Mouse (Mus musculus) kidney, adult 2 months (tissue): ENCODE results near the gene Trove2. TPM values are rescaled to one million over a fixed set of nuclear protein-coding genes. Genes with fewer than 3 reads are reported as not detected.
A peak's percentile ranks its signal among the peaks of the same experiment; 100 is the strongest.

ENCODE experiments used
- DNase-seq: peaks from one replicate; pipeline ENCODE4 v3.0.0; 2021
- H3K27ac ChIP-seq: fragments of 200-500 bp; 2 replicates; pipeline ENCODE4 v1.5.1; 2012; ENCODE audit warnings: low read depth, low read length, control low read depth, inconsistent platforms; ENCODE audit not compliant: insufficient read depth
- H3K27me3 ChIP-seq: fragments of 200-500 bp; replicated peaks from 2 replicates; pipeline ENCODE4 v1.6.1; 2012; ENCODE audit warnings: mild to moderate bottlenecking, moderate library complexity, low read length, inconsistent platforms; ENCODE audit not compliant: control insufficient read depth, insufficient read depth
- H3K36me3 ChIP-seq: fragments of 200-500 bp; 2 replicates; pipeline ENCODE4 v1.6.1; 2012; ENCODE audit warnings: mild to moderate bottlenecking, moderate library complexity, low read length, inconsistent platforms; ENCODE audit not compliant: control insufficient read depth, insufficient read depth
- H3K4me1 ChIP-seq: fragments of 200-500 bp; 2 replicates; pipeline ENCODE4 v1.6.1; 2011; ENCODE audit warnings: low read length; ENCODE audit not compliant: control insufficient read depth, insufficient read depth
- H3K4me3 ChIP-seq: fragments of 200-500 bp; 2 replicates; pipeline ENCODE4 v1.5.1; 2011; ENCODE audit warnings: mild to moderate bottlenecking, low read depth, low read length, control low read depth; ENCODE audit not compliant: insufficient read depth
- CTCF ChIP-seq: fragments of 200-500 bp; conservative IDR thresholded peaks from 2 replicates; pipeline ENCODE4 v1.5.1; 2011; ENCODE audit warnings: low read depth, mild to moderate bottlenecking, control low read depth, low read length, moderate library complexity, mixed read lengths; ENCODE audit not compliant: insufficient read depth, insufficient read length
- POLR2A ChIP-seq: fragments of 200-500 bp; IDR thresholded peaks from one replicate; pipeline ENCODE4 v1.6.1; 2011; ENCODE audit warnings: low read depth, low read length, control low read depth
- WGBS: fragments of 180-500 bp; shearing (Covaris S2); methylation state at CpG from one replicate; pipeline ENCODE4 v1.1.7; 2018; 5-methylcytosine and 5-hydroxymethylcytosine counted together
- polyA plus RNA-seq: library from polyadenylated mRNA; depleted of rRNA; stranded (reverse); fragments of >200 nt; gene quantifications from 2 replicates; pipeline ENCODE4 v1.2.3, GENCODE M21; 2012; rRNA removed

Gene Trove2
- 1.9 and 2.8 TPM in 2 replicates for polyA plus RNA-seq

GRCm38 (mm10) chr1:143776446-143777411 is at the start of gene Trove2, which contains the start of gene Uchl5:
Gene Trove2 (minus strand): TSS chr1:143777068.
Gene Uchl5 (plus strand): TSS chr1:143777272.
- DNase-seq, result peak; percentile 98
- no peaks in the 10 kb centered on the region for H3K36me3 ChIP-seq
- peak within 1 kb of the TSS; percentile 91 for H3K4me3 ChIP-seq
- TF ChIP-seq POLR2A (peak; percentile 9), CTCF (peak; percentile 82)
- under 1% methylated on average over 84 of the region's 84 CpGs for WGBS
- peak within 1 kb of the TSS; percentile 40 for H3K27ac ChIP-seq
- H3K4me1 ChIP-seq, result no peaks in the 10 kb centered on the region
- no peaks in the 10 kb centered on the region for H3K27me3 ChIP-seq

GRCm38 (mm10) chr1:143822677-143823076 is 45.8 kb upstream of the Trove2 start:
- Histone ChIP-seq H3K36me3 (no peaks in the 10 kb centered on the region), H3K27ac (no peak overlapping the region), H3K4me1 (no peaks in the 10 kb centered on the region), H3K27me3 (no peaks in the 10 kb centered on the region), H3K4me3 (no peak overlapping the region)
- 70% methylated on average over 3 of the region's 3 CpGs for WGBS
- no peak for DNase-seq
- no peak for TF ChIP-seq POLR2A
- TF ChIP-seq CTCF, result no peak

- TF ChIP-seq CTCF (no peak), POLR2A (no peak)
- WGBS, result 76% methylated on average over 2 of the region's 2 CpGs
- no peak for DNase-seq
- Histone ChIP-seq H3K36me3 (no peaks in the 10 kb centered on the region), H3K4me1 (no peaks in the 10 kb centered on the region), H3K4me3 (no peak overlapping the region), H3K27me3 (no peaks in the 10 kb centered on the region), H3K27ac (no peak overlapping the region)
Observed at GRCm38 (mm10) chr1:143820096-143820877, 43.4 kb upstream of the Trove2 start.

GRCm38 (mm10) chr1:143813676-143814360 is 37.0 kb upstream of the Trove2 start:
- no peak overlapping the region for H3K4me3 ChIP-seq
- H3K27ac ChIP-seq, result no peak overlapping the region
- no peaks in the 10 kb centered on the region for H3K36me3 ChIP-seq
- 36% methylated on average over 7 of the region's 7 CpGs for WGBS
- H3K4me1 ChIP-seq, result no peaks in the 10 kb centered on the region
- peak; percentile 71 for DNase-seq
- no peaks in the 10 kb centered on the region for H3K27me3 ChIP-seq
- peak; percentile 77 for TF ChIP-seq CTCF
- TF ChIP-seq POLR2A, result no peak

- H3K27me3 ChIP-seq, result no peaks in the 10 kb centered on the region
- H3K4me1 ChIP-seq, result no peaks in the 10 kb centered on the region
- 83% methylated on average over 6 of the region's 6 CpGs for WGBS
- H3K36me3 ChIP-seq, result no peaks in the 10 kb centered on the region
- H3K27ac ChIP-seq, result no peak overlapping the region
- DNase-seq, result no peak
- no peak for TF ChIP-seq CTCF
- TF ChIP-seq POLR2A, result no peak
- H3K4me3 ChIP-seq, result no peak overlapping the region
Observed at GRCm38 (mm10) chr1:143809062-143809461, 32.2 kb upstream of the Trove2 start.

GRCm38 (mm10) chr1:143803537-143803936 is 26.7 kb upstream of the Trove2 start:
- DNase-seq, result peak; percentile 77
- TF ChIP-seq POLR2A, result no peak
- TF ChIP-seq CTCF, result no peak
- no peak overlapping the region for H3K4me3 ChIP-seq
- 25% methylated on average over 4 of the region's 4 CpGs for WGBS
- no peak overlapping the region for H3K27ac ChIP-seq
- H3K4me1 ChIP-seq, result no peaks in the 10 kb centered on the region
- no peaks in the 10 kb centered on the region for H3K36me3 ChIP-seq
- no peaks in the 10 kb centered on the region for H3K27me3 ChIP-seq
